Mouse (Mus musculus) left cerebral cortex, adult 11 months (tissue): ENCODE measurements around the gene Baiap2l2.

Experiments used
- DNase-seq: peaks from one replicate; pipeline ENCODE4 v3.0.0; 2022; ENCODE audit warnings: low spot score

Baiap2l2 gene

DNA sequence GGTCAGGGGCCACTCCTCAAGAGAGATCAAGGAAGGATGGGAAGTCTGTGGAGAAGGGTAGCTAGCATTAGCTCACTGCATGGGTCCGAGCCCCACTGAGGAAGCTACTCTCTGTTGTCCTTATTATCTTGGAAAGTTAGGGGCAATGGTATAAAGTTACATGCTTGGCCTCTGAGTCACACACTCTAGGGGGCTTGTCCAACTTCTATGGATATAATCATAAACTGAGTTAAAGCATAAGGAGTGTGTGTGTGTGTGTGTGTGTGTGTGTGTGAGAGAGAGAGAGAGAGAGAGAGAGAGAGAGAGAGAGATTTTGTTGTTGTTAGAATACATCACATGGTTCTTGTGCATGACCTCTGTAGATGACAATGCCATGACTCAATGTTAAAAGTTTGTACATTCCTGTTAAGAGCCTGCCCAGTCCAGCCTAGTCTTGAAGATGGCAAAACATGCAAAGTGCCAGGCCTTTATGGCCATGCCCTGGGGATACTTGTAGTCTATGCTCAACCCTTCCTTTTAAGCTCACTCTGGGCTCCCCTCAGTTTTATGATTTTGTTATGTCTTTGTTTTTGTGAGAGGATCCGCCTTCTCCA lies 14.3 kb upstream of the Baiap2l2 start:
- no peak for DNase-seq

DNA sequence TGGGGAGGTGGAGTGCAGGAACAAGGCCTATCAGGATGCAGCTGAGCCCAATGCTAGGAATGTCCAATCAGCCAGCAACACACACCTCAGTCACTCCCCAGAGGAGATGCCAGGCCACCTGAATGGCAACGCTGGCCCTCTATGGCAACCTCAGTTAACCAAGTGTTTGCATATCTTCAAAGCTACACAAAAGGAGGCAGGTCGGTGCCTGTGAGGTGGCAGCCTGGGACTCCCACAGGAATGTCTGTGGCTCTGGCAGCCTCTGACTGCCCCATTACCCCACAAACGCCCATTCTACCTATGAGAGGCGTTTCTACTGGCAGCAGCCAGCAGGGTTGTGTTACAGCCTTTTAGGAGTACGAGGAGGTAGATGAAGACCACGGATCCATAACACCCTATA lies 13.2 kb upstream of the Baiap2l2 start:
- DNase-seq = no peak

DNA sequence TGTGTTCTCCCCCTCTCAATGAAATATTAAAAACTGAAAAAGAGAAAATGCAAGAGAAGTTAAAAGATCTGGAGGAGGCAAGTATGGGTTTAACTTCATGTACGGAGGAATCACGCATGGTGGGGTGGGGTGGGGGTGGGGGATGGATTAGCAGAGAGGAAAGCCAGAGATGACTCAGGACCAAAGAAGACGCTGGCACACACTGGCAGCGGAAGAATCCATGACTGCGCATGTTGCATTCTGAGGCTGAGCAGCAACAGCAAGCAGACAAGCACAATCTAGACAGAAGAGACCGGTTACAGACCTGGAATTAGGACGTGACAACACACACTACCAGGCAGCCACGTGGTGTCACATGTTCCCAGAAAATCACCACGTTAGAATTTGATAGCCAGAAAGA lies 7.4 kb upstream of the Baiap2l2 start:
- DNase-seq = no peak

DNA sequence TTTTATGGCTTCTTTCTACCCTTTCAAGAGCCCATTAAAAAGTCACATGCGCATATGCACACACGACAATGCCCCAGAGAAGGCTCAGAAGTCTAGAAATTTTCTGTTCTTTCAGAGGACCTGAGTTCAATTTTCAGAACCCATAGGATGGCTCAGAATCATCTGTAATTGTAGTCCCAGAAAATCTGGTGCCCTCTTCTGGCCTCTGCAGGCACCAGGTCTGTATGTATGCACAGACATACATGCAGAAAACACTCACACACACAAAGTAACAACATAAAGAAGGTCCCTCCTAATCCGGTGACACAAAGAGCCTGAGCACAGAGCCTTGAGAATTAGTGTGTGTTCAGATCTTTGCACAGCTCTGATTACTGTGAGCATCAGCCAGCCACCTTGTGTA lies 5.0 kb upstream of the Baiap2l2 start:
- DNase-seq = no peak

DNA sequence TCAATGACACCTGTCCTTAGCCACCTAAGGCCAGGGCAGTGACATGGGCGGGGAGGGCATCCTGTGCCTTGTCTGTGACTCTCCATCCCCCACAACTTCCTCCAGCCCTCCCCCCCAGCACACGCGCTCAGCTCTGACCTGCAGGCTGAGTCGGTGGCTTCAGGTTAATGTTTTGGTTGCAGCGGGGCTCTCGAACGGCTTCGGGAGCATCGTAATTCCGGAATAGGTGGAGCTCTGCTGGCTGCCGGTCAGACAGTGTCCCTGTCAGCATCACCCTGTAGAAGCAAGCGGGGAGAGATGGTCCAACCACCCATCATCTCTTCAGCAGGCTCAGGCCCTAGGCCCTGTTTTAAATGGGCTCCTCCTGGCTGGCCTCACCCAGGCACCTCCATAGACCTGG lies 4.1 kb upstream of the Baiap2l2 start:
- DNase-seq = no peak

DNA sequence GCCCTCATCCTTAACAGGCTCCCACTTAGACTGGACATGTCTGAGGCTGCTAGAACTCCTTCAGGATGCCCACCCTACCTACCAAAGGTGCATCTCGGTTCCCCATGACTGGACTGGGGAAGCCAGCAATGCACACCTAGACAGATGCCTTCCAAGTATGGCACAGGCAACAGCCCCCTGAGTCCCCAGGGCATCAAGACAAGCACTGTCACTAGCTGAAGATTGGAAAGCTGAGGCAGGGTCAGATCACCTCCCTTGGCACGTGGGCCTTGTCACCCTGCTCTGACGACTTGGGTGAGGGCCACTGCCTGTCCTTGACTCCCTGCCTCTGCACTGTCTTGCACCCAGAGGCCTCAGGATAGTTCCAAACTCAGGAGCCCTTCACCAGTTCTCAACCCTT lies 3.0 kb upstream of the Baiap2l2 start:
- no peak for DNase-seq

DNA sequence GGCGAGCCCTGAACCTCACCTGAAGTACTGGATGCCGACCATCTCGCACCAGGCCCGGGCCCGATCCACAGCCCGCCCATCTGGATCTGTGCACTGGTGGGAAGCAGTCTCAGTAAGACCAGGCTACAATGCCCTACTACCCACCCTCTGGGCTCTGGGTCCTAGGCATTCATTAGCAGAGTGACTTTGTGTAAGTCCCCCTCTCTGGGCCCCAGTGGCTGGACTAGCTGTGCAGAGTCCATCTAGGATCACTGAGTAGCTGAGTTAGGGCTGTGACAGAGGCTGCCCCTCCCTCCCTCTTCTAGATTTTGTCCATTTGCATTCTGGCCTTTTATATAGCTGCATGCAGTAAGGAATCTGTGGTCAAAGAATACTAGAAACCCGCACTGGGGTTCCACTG lies 1.8 kb upstream of the Baiap2l2 start:
- no peak for DNase-seq

DNA sequence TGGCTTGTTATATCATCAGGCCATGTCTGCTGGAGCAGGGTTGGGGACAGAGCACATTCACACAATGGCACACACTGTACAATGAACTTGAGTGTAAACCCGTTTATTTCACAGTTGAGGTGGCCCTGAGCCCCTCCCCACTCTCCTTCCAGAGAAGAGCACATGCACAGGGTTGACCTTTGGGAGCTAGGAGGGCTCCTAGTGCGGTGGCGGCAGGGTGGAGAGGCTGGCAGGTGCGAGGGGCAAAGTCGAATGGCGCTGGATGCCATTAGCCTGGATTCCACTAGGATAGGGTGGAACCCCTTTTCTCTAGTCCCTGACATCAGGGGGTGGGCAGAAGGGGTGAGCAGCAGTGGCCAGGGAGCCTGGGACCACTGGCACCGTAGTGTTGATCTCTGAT lies 804 bp upstream of the Baiap2l2 start:
- DNase-seq = no peak

DNA sequence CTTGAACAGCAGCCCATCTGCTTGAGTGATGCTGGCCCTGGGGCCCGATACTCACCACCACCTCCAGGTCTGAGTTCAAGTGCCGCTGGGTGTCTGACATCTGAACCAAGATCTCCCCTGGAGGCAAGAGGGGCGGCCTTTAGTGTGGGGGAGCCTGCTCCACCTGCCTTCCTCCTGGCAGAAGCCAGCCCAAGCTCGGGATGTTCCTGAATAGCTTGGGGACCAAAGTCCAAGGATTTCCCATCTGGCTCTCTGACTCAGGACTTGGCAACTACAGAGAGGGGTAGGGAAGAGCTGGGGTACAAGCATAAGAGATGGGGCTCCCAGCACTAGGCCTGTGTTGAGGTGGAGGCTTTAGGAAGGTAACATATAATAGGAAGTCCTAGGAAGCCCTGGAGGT lies 2.0 kb downstream of the Baiap2l2 start:
- no peak for DNase-seq

DNA sequence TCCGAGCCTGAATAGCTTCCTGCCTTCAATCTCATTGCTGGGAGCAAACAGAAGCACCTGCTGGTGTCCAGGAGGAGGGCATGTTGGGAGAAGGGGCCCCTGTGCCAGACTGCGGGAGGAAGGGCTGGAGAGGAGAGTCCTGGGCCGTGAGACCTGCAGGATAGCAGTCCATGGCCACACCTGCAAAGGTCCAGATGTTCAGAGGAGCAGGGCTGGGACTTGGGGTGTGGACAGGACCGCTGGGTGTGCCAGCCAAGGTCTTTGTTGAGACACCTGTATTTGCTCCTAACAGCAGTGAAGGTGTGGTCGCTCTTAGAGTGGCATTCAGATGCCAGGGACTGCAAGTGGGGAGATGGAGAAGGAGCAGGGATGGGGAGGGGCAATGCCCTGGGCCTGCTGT lies 2.9 kb downstream of the Baiap2l2 start:
- no peak for DNase-seq

DNA sequence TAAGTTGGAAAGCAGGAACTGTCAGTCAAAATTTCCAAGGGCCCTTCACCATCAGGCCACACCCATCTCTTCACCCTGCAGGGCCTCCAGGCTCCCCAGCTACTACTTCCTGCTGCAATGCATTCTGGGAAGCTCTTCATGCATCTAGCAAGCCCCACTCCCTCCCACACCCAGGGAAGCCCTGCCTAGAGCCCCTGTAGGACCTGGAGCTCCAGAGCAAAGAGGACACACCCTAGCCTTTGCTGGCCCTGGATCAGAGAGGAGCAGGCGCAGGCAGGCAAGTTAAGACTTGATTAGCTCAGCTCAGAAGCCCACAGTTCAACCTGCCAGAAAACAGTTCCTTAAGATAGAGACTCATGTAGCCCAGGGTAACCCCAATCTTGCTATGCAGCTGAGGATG lies 3.9 kb downstream of the Baiap2l2 start:
- no peak for DNase-seq

DNA sequence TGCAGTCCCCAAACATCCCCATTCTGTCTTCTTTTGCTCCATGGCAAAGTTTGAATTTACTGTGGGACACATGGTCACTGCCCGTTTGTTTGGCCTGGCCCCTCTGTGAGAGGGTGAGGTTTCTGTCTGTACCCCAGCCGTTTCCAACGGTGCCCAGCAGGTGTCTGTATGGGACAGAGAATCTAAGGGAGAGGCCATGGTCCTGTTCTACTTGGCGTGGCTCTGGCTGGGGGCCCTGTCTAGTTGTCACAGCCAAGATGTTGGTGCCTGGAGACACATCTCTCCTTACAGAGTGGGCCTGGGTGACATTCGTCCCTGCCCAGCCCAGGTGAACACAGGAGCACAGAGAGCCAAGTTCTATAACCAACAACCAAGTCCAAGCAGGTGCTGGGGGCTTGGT lies 4.5 kb downstream of the Baiap2l2 start:
- DNase-seq = no peak

DNA sequence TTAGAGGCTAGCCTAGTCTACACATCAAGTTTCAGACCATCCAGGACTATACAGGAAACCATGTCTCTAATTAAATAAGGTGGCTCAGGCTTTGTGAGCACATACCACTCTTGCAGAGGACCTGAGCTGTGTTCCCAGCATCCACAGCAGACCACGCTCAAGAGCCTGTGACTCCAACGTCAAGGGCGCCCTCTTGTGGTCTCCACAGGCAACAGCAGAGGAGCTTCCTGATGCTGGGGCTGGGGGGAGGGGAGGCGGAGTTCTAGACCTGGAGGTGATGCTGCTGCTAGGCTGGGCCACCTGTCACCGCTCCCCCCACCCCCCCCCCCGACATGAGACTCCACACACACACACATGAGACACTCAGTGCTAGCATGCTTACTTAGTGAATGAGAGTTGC lies 5.1 kb downstream of the Baiap2l2 start:
- no peak for DNase-seq

DNA sequence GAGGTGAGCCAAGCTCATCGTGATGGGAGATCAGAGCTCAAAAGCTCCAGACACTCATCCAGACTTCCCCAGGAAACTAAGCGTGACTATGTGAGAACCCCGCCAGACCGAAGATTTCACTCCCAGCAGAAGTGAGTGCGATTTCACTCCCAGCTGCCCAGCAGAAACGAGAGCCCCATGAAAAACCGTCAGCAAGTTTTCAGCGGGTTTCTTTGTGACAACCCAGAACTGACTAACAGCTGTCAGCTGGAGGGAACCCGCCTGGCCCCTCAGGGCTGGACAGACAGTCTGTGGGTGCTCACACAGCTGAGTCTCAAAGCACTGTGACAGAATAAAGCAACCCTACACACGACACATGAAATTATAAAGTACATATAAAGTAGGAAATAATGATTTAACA lies 7.6 kb downstream of the Baiap2l2 start:
- DNase-seq = no peak

DNA sequence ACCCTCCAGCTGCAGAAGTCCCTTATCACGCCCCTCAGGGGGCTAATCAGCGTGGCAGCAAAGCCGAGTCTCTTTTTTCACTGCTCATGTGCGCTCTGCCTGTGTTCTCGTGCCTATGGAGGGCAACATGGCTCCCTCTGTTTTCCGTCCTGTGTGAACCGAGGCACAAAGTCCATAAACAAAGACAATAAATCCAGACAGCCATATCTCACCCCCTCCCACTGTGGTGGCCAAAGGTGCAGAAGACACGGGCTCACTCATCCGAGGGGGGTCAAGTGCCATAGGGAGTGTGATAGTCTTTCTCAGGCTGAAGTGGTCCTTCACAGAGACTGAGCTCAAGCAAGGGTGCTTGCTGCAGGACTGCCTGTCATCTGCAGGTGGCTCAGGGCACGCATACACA lies 12.3 kb downstream of the Baiap2l2 start:
- DNase-seq = no peak

DNA sequence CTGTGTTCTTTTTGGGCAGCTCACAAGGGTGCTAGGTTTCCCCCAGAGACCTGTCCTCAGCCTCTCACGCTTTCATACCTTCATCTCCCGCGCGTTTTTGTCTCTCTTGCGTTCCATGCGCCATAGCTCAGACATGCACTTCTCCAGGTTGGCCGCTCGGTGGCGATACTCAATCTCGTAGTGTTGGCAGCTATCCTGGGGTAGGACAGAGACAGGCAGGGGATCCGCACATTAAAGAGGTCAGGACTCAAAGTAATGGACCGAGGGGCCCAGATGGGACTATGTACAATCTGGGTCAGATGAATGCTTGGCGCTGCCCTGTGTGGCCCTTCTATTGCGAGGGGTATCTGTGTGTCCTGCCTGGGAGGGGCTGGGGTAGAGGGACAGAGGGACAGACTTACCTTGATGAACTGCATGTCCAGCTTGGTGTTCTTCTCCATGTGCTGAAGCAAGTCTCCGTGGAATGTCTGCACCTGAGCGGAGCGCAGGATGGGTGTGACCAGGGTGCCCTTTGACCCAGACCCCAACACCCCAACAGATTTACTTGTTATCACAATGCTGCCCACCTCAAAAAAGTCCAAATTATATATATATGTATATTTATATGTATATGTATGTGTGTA lies 14.1 kb downstream of the Baiap2l2 start:
- no peak for DNase-seq

DNA sequence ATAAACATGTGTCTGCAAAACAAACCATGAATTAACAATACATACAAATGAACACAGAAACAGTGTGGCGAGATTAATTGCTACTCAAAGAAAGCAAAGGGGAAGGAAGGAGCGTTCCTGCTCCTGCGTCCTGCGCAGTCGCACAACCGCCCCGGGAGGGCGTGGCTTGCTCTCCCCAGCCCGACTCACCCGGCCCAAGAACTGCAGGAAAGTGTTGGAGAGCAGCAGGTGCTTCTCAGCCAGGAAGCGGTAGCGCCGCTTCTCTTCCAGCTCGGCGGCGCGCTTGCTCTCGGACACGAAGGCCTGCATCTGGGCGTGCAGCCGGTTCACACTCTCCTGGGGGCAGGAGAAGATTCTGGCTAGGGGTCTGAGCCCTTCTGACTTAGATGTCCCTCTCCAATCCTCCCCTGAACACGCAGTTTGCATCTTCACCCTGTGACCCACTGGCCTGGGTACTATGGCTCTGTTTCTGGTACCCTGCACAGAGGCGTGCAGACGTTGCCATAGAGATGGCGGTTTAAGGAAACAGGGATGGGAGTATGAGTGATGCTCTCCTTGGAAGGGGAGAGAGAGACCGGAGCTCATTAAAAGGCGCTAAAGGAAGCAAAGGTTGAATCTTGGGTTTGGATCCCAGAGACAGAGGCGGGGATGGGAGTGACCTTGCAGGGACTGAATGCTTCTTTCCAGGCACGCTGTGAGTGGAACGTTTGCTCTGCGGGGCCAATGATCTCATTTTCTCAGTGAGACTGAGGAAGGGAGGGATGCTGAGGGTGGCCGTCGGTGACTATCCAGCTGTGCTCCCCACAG lies 14.8 kb downstream of the Baiap2l2 start:
- DNase-seq = no peak

DNA sequence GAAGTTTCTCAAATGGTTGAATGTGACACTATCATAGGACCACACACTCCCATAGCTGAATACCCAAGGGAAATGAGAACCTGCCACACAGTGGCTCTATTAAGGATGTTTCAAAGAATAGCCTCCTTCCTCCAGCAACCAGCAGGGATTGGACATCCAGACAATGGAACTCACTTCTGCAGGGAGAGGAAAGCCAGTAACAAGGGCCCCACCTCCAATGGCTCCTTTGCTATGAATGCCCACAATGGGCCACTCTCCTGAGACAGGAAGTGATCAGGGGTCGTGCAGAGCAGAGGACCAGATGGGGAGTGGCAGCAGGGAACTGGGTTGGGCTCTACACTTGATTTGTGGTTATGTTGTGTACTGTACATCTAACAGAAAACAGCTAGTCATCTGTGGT lies 16.8 kb downstream of the Baiap2l2 start:
- DNase-seq = no peak

DNA sequence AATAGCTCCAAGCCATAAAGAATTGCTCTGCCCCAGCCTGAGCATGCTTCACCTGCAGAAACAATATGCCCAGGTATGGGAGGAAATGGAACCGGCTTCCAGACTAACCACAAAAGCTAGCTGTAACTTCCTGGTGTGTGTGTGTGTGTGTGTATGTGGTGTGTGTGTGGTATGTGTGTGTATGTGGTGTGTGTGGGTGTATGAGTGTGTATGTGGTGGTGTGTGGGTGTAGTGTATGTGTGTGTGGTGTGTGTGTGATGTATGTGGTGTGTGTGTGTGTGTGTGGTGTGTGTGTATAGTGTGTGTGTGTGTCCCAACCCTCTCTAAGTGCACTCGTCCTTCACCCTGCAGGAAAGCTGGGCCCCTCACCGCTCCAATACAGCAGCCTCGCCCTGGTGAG lies 20.0 kb downstream of the Baiap2l2 start:
- no peak for DNase-seq

DNA sequence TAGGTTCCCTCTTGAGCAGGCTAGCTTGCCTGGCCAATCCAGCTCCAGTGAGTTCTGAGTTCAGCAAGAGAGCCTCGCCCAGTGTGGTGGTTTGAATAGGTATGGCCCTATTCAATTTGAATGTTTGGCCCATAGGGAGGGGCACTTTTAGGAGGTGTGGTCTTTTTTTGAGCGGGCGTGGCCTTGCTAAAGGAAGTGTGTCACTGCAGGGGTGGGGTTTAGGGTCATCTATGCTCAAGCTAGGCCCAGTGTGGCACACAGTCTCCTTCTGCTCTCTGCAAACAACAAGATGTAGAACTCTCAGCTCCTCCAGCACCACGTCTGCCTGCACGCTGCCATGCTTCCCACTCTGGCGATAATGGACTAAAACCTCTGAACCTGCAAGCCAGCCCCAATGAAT lies 21.6 kb downstream of the Baiap2l2 start:
- no peak for DNase-seq

DNA sequence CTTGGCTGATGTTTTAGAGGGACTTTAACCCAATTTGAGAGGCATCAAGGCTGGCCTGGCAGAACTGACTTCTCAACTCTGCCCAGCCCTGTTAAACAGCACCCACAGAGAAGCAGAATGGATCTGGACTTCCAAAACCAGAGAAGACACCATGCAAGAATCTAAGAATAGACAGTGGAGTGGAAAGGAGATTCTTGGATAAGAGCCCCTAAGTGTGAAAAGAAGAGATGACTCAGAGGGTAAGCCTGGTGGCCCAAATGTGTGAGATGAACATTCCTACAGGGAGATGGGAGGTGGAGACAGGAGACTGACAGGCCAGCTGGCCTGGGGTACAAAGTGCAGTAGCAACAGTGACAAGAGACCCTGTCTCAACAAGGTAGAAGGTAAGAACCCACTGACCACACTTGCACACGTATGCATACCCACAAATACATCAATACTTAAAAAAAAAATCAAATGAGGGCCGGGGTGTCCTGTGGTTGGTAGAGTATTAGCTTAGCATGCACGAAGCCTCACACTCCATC lies 22.5 kb downstream of the Baiap2l2 start:
- DNase-seq = no peak

DNA sequence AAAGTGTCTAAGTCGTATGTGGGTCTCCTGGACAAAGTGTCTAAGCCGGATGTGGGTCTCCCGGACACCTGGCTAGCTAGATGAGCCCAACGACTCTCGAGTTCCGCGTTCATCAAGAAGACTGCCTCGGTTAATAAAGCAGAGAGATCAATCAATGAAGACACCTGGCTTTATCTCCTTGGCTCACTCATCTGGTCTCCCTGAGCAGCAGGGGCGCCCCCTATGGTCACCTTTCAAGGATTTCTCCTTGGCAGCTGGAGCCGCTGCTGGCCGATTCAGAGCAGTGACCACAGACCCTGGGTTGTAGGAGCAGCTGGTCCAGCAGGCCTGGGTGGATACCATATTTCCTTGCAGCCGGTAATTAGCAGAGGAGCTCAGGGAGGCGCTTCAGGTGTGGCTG lies 23.0 kb downstream of the Baiap2l2 start:
- no peak for DNase-seq

DNA sequence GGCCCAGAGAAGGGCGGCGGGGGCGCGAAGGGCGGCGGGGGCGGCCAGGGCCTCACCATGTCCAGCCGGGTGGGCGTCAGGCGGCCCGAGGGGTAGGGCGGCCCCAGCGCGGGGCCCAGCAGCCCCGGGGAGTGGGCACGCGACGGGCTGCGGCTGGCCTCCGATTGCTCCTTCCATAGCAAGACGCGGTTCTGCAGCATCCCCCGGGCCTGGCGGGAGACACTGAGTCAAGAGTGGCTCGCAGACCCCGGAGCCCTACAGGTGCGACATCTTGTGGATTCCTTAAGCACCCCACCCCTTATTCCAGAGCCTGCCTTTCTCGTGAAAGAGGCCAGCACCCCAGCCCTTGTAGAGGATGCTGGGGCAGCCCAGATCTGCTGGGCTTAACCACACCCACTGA lies 23.6 kb downstream of the Baiap2l2 start:
- DNase-seq = no peak
